Mouse (Mus musculus): ENCODE data around the gene 5730507C01Rik. TPM values are rescaled to one million over a fixed set of nuclear protein-coding genes. Genes with fewer than 3 reads are reported as not detected.

5730507C01Rik gene
- not detected for polyA plus RNA-seq (2012; fragmentation: generic; extraction: Trizol)

DNA sequence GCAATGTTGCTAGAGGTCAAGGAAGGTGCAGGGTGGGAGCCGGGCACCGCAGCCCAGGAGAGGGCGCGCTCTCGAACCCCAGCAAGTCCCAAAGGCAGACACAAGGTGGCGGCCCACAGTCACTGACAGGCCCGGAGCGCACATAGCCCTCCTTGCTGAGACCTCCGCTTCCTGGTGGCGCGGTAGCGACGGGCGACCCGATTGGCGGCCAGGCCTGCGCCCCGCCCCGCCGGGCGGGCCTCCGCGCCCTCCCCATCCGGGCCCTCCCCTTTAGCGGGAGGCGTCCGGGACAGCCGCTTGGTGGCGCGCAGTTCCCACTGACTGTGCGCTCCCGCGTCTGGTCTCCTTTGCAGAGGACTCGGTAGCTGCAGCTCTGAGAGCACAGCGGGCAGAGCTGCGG lies at the start of gene 5730507C01Rik:
Gene 5730507C01Rik (plus strand): TSS at position 340 of the 400 bp plus-strand sequence.

